Mouse (Mus musculus) mouse embryonic stem cell (cell line): ENCODE measurements around the gene Fpr1.

Experiments
- in situ Hi-C, 2 experiments: fragments of 300-500 bp; cut with MboI; formaldehyde crosslinking; loops; 1 replicate in 1 of 2; 3 replicates in 1 of 2; pipeline ENCODE4 v1.14.3; 2019 to 2020; ENCODE audit warnings: low sequenced_read_pairs in 2 of 2, low pct_unique_long_range_greater_than_20kb in 1 of 2, mixed read lengths in 1 of 2; ENCODE audit not compliant: unreplicated experiment in 1 of 2

Fpr1 gene

DNA sequence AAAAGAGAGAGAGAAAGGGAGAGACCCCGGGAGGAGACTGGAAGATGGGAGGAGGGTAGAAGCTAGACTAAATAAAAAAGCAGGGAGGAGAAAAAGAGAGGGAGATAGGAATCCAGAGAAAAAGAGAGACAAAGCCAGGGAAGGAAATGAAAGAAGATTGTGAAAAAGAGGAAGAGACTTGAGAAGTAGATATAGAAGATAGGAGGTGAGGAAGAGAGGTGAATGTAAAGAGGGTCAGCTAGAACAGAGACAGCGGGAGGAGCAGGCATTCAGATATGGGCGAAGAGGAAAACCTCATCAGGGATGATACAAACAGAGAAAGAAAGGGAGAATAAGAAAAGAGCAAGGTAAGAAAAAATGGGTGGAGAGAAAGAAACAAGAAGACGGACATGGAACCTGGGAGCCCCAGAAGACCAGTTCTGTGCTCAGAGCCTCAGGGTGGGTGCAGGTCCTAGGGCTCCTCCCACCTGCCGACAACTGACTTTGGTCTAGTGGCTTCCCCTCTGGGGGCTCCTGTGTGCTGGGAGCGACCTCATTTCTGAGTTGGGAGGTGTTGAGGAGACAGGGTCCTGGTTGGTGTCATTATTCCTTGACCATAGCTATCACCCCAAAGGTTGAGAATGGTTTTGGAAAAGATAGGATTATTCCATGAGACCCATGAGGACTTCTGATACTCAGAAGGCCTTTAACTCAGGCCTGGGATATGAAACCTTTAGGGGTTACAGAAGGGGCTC, 54.5 kb downstream of the Fpr1 start:
- in situ Hi-C loops, result no loop called here

GRCm38 (mm10) chr17:17828191-17828981, 55.4 kb downstream of the Fpr1 start:
- in situ Hi-C loops, result no loop called here

GRCm38 (mm10) chr17:17827658-17828190, 56.0 kb downstream of the Fpr1 start:
- in situ Hi-C loops, result no loop called here

DNA sequence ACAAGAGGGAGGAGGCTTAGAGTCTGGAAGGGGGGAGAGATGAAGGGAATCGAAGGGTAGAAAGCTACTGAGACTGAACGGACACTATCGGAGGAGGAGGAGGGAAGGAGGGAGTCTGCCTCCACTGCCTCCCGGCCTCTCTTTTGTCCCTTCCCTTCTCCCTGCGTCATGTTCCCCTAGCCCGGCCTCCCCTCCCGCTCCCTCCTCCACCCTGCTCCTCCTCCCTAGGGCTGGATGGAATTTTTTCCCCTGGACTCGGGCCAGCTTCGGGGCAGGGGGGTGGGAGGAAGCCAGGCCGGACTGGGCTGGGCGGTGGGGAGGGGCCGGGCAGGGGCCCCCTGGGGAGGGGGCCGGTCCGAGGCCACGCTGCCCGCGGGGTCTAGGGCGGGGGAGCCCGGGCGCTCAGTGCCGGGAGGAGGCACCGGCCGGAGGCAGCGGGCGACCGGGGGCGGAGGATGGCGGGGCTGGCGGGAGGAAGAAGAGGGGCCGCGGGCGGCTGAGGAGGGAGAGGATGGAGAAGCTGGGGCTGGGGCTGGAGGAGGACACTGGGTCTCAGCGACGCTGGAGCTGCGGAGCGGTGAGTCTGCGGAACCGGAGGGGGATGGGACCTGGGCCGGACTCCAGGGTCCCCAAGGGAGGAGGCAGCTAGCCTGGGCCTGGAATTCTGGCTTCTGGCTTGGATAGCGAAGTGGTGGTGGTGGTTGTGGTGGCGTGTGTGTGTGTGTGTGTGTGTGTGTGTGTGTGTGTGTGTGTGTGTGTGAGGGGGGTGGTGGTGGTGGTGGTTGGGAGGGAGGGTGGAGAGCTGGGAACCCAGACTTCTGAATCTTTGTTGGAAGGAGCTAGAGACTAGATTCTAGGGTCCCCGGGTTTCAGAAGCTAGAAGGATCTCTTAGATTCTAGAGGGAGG, 56.7 kb downstream of the Fpr1 start, which contains the start of gene Spaca6:
Gene Spaca6, plus strand, starts transcription at position 408 of the 907 bp plus-strand sequence.
- in situ Hi-C loops, result no loop called here
